Mouse (Mus musculus): ENCODE data around the gene Hivep2. TPM values are rescaled to one million over a fixed set of nuclear protein-coding genes. Genes with fewer than 3 reads are reported as not detected.

Hivep2 gene
- polyA plus RNA-seq, 1 experiment from 2014 or later = 31.0 TPM

- Histone ChIP-seq H3K9ac (replicated peaks; ENCODE audit: low read depth, low read length) (no peak overlapping the region), H3K27ac (ENCODE audit: low read length) (no peak overlapping the region), H3K4me3 (replicated peaks; ENCODE audit: low read length) (no peak overlapping the region), H3K36me3 (ENCODE audit: control insufficient read depth, insufficient read depth) (no peaks in the 10 kb centered on the region), H3K4me2 (ENCODE audit: low read length) (no peak overlapping the region), H3K9me3 (ENCODE audit: control insufficient read depth, low read length) (no peaks in the 10 kb centered on the region), H3K27me3 (replicated peaks; ENCODE audit: control insufficient read depth, insufficient read depth, low read length) (no peaks in the 10 kb centered on the region), H3K4me1 (replicated peaks; ENCODE audit: control insufficient read depth, insufficient read depth, low read length) (peaks cover 11% of the 10 kb centered on the region)
- 80% methylated on average over 5 of the region's 5 CpGs for WGBS
- no peak for ATAC-seq
Observed at GRCm38 (mm10) chr10:14041606-14042005, 75.7 kb downstream of the Hivep2 start.

GRCm38 (mm10) chr10:14042539-14043348 lies 76.9 kb downstream of the Hivep2 start:
- Histone ChIP-seq H3K4me2 (ENCODE audit: low read length) (no peak overlapping the region), H3K4me3 (replicated peaks; ENCODE audit: low read length) (no peak overlapping the region), H3K9me3 (ENCODE audit: control insufficient read depth, low read length) (no peaks in the 10 kb centered on the region), H3K9ac (replicated peaks; ENCODE audit: low read depth, low read length) (no peak overlapping the region), H3K27ac (ENCODE audit: low read length) (no peak overlapping the region), H3K36me3 (ENCODE audit: control insufficient read depth, insufficient read depth) (no peaks in the 10 kb centered on the region), H3K4me1 (replicated peaks; ENCODE audit: control insufficient read depth, insufficient read depth, low read length) (peaks cover 16% of the 10 kb centered on the region), H3K27me3 (replicated peaks; ENCODE audit: control insufficient read depth, insufficient read depth, low read length) (no peaks in the 10 kb centered on the region)
- no peak for ATAC-seq
- WGBS = 74% methylated on average over 12 of the region's 12 CpGs

DNA sequence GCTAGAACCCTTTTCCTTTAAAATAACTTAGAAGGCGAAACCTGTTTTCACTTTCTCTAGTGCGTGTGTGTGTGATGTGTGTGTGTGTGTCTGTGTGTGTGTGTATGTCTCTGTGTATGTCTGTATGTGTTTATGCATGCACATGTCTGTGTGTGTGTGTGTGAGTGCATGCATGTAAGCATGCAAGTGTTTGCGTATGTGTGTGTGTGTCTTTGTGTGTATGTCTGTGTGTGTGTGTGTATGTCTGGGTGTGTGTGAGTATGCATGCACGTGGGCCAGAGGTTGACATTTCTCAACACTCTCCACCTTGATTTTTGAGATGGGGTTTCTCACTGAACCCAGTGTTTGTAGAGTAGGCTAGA lies 77.5 kb downstream of the Hivep2 start:
- Histone ChIP-seq H3K9ac (replicated peaks; ENCODE audit: low read depth, low read length) (no peak overlapping the region), H3K36me3 (ENCODE audit: control insufficient read depth, insufficient read depth) (no peaks in the 10 kb centered on the region), H3K4me2 (ENCODE audit: low read length) (no peak overlapping the region), H3K4me3 (replicated peaks; ENCODE audit: low read length) (no peak overlapping the region), H3K4me1 (replicated peaks; ENCODE audit: control insufficient read depth, insufficient read depth, low read length) (peaks cover 21% of the 10 kb centered on the region), H3K9me3 (ENCODE audit: control insufficient read depth, low read length) (no peaks in the 10 kb centered on the region), H3K27ac (ENCODE audit: low read length) (no peak overlapping the region), H3K27me3 (replicated peaks; ENCODE audit: control insufficient read depth, insufficient read depth, low read length) (no peaks in the 10 kb centered on the region)
- WGBS = 93% methylated on average over 4 of the region's 4 CpGs
- no peak for ATAC-seq

- H3K9ac ChIP-seq (replicated peaks; ENCODE audit: low read depth, low read length) = no peak overlapping the region
- H3K9me3 ChIP-seq (ENCODE audit: control insufficient read depth, low read length) = no peaks in the 10 kb centered on the region
- WGBS = 56% methylated on average over 14 of the region's 14 CpGs
- no peak for ATAC-seq
- H3K4me2 ChIP-seq (ENCODE audit: low read length) = no peak overlapping the region
- H3K4me3 ChIP-seq (replicated peaks; ENCODE audit: low read length) = no peak overlapping the region
- H3K36me3 ChIP-seq (ENCODE audit: control insufficient read depth, insufficient read depth) = no peaks in the 10 kb centered on the region
- no peaks in the 10 kb centered on the region for H3K27me3 ChIP-seq (replicated peaks; ENCODE audit: control insufficient read depth, insufficient read depth, low read length)
- no peak overlapping the region for H3K27ac ChIP-seq (ENCODE audit: low read length)
- peaks cover 30% of the 10 kb centered on the region for H3K4me1 ChIP-seq (replicated peaks; ENCODE audit: control insufficient read depth, insufficient read depth, low read length)
Observed at GRCm38 (mm10) chr10:14044046-14044782, 78.3 kb downstream of the Hivep2 start.

DNA sequence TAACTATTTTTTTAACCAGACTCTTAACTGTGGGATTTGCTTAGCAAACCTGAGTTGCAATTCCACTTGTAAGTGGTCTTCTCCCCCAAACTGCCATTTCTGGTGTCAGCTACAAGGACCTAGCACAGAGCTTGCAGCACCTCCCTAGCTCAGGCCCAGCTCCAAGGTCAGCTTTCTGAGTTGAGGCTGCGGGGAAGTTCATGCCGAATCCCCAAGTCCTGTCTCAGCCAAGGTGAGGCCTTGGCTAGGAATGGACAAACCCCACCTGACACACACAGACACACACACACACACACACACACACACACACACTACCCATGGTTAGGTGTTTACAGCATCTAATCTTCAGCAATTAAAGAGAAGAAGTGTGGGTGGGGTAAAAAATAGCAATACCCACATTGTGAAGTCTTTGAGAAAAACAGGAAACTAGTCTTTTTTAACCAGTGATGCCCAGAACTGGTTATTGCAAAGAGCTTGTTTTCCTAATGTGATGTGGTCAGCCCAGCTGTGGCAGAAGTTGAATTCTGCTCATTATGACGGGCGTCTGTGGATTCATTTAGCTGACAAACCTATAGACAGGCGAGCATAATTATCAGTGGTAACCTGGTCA lies 79.0 kb downstream of the Hivep2 start:
- H3K4me1 ChIP-seq (replicated peaks; ENCODE audit: control insufficient read depth, insufficient read depth, low read length) = peaks cover 31% of the 10 kb centered on the region
- H3K9ac ChIP-seq (replicated peaks; ENCODE audit: low read depth, low read length) = no peak overlapping the region
- H3K27ac ChIP-seq (ENCODE audit: low read length) = no peak overlapping the region
- H3K27me3 ChIP-seq (replicated peaks; ENCODE audit: control insufficient read depth, insufficient read depth, low read length) = no peaks in the 10 kb centered on the region
- H3K36me3 ChIP-seq (ENCODE audit: control insufficient read depth, insufficient read depth) = no peaks in the 10 kb centered on the region
- no peak overlapping the region for H3K4me2 ChIP-seq (ENCODE audit: low read length)
- H3K4me3 ChIP-seq (replicated peaks; ENCODE audit: low read length) = no peak overlapping the region
- no peak for ATAC-seq
- WGBS = 81% methylated on average over 5 of the region's 5 CpGs
- no peaks in the 10 kb centered on the region for H3K9me3 ChIP-seq (ENCODE audit: control insufficient read depth, low read length)

GRCm38 (mm10) chr10:14045745-14046144 lies 79.9 kb downstream of the Hivep2 start:
- no peaks in the 10 kb centered on the region for H3K9me3 ChIP-seq (ENCODE audit: control insufficient read depth, low read length)
- H3K36me3 ChIP-seq (ENCODE audit: control insufficient read depth, insufficient read depth) = no peaks in the 10 kb centered on the region
- H3K27ac ChIP-seq (ENCODE audit: low read length) = no peak overlapping the region
- 67% methylated on average over 4 of the region's 4 CpGs for WGBS
- H3K4me1 ChIP-seq (replicated peaks; ENCODE audit: control insufficient read depth, insufficient read depth, low read length) = peaks cover 31% of the 10 kb centered on the region
- H3K27me3 ChIP-seq (replicated peaks; ENCODE audit: control insufficient read depth, insufficient read depth, low read length) = no peaks in the 10 kb centered on the region
- ATAC-seq = no peak
- H3K9ac ChIP-seq (replicated peaks; ENCODE audit: low read depth, low read length) = no peak overlapping the region
- H3K4me2 ChIP-seq (ENCODE audit: low read length) = no peak overlapping the region
- H3K4me3 ChIP-seq (replicated peaks; ENCODE audit: low read length) = no peak overlapping the region

GRCm38 (mm10) chr10:14046171-14046651 lies 80.3 kb downstream of the Hivep2 start:
- peaks cover 31% of the 10 kb centered on the region for H3K4me1 ChIP-seq (replicated peaks; ENCODE audit: control insufficient read depth, insufficient read depth, low read length)
- no peak overlapping the region for H3K4me2 ChIP-seq (ENCODE audit: low read length)
- 17% methylated on average over 4 of the region's 4 CpGs for WGBS
- H3K36me3 ChIP-seq (ENCODE audit: control insufficient read depth, insufficient read depth) = no peaks in the 10 kb centered on the region
- peak overlapping the region; percentile 30; the same call in 1 of the 2 replicates for H3K27ac ChIP-seq (ENCODE audit: low read length)
- no peak overlapping the region for H3K9ac ChIP-seq (replicated peaks; ENCODE audit: low read depth, low read length)
- H3K27me3 ChIP-seq (replicated peaks; ENCODE audit: control insufficient read depth, insufficient read depth, low read length) = no peaks in the 10 kb centered on the region
- no peaks in the 10 kb centered on the region for H3K9me3 ChIP-seq (ENCODE audit: control insufficient read depth, low read length)
- H3K4me3 ChIP-seq (replicated peaks; ENCODE audit: low read length) = no peak overlapping the region
- no peak for ATAC-seq

DNA sequence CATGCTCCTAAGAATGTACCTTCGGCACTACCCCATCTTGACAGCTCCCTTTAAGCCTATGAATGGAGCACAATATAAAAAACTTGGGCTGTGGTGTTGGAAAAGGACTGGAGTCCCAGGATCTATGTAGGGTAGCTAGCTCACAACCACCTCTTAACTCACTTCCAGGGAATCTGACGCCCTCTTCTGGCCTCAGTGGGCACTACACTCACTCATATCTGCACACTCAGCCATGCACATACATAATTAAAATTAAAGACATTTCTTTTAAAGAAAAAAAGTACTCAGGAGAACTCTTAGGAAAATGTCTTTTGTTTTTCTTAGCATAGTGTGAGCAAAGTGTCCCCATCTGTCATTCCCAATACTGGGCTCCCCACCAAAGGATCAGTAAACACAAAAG lies 81.1 kb downstream of the Hivep2 start:
- no peaks in the 10 kb centered on the region for H3K27me3 ChIP-seq (replicated peaks; ENCODE audit: control insufficient read depth, insufficient read depth, low read length)
- H3K27ac ChIP-seq (ENCODE audit: low read length) = no peak overlapping the region
- ATAC-seq = no peak
- 73% methylated on average over 2 of the region's 2 CpGs for WGBS
- H3K4me3 ChIP-seq (replicated peaks; ENCODE audit: low read length) = no peak overlapping the region
- H3K9ac ChIP-seq (replicated peaks; ENCODE audit: low read depth, low read length) = no peak overlapping the region
- H3K36me3 ChIP-seq (ENCODE audit: control insufficient read depth, insufficient read depth) = no peaks in the 10 kb centered on the region
- no peak overlapping the region for H3K4me2 ChIP-seq (ENCODE audit: low read length)
- H3K9me3 ChIP-seq (ENCODE audit: control insufficient read depth, low read length) = no peaks in the 10 kb centered on the region
- peaks cover 31% of the 10 kb centered on the region for H3K4me1 ChIP-seq (replicated peaks; ENCODE audit: control insufficient read depth, insufficient read depth, low read length)

- no peaks in the 10 kb centered on the region for H3K27me3 ChIP-seq (replicated peaks; ENCODE audit: control insufficient read depth, insufficient read depth, low read length)
- no peak overlapping the region for H3K4me2 ChIP-seq (ENCODE audit: low read length)
- H3K9ac ChIP-seq (replicated peaks; ENCODE audit: low read depth, low read length) = no peak overlapping the region
- WGBS = 35% methylated on average over 2 of the region's 2 CpGs
- no peaks in the 10 kb centered on the region for H3K36me3 ChIP-seq (ENCODE audit: control insufficient read depth, insufficient read depth)
- H3K27ac ChIP-seq (ENCODE audit: low read length) = no peak overlapping the region
- H3K4me3 ChIP-seq (replicated peaks; ENCODE audit: low read length) = no peak overlapping the region
- H3K4me1 ChIP-seq (replicated peaks; ENCODE audit: control insufficient read depth, insufficient read depth, low read length) = peaks cover 31% of the 10 kb centered on the region
- H3K9me3 ChIP-seq (ENCODE audit: control insufficient read depth, low read length) = no peaks in the 10 kb centered on the region
- 0 out of 2 replicates have a peak, but pooled peaks have one; percentile 21 for ATAC-seq
Observed at GRCm38 (mm10) chr10:14047661-14048060, 81.8 kb downstream of the Hivep2 start.

Data from forebrain, embryonic 16.5 days (tissue).